Mouse (Mus musculus): ENCODE results near the gene Satl1. TPM values are rescaled to one million over a fixed set of nuclear protein-coding genes. Genes with fewer than 3 reads are reported as not detected.
"Not testable (repeated sequence)": the region's sequence is repeated elsewhere in the genome, so short reads cannot be mapped to it uniquely, and the experiment has no call there.

The Satl1 gene
- total RNA-seq (2017) = not detected in 2 replicates

DNA sequence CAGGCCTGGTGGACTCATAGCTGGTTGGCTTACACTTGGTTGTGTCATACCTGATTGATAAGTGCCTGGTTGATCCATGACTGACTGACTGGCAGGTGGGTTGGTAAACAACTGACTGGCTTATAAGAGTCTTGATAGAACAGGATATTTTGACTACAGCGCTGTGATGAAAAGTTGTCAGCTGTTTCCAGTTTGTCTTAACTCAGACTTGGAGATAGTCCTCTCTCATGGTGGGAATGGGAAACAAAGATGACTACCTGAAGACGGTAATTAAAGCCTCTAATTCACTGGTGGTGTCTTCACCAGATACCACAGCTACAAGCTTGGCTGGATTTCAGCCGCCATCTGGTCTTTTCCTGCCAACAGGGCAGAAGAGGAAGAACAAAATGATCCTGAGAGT lies at the start of gene Satl1:
Gene Satl1, minus strand, starts transcription at position 101 of the 400 bp plus-strand sequence.
- ATAC-seq (ENCODE audit: extremely low read depth, insufficient number of reproducible peaks, low FRiP score, poor library complexity, severe bottlenecking) = no peak

DNA sequence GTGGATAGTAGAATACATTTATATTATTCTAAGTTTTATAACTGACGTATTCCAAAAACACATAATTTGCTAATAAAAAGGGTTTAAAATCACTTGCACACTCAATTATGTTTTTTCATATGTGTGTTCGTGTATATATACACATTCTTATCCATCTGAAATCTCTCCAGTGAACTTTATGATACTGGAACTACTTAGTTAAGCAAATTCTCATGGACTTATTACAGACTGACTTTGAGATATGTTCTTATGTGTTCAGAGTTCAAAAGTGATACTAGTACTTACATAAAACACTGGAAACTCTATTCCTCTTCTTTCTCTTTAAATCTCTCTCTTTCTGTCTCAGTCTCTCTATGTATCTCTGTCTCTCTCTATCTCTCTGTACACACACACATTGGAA lies 31.5 kb upstream of the Satl1 start:
- no peak for ATAC-seq (ENCODE audit: extremely low read depth, insufficient number of reproducible peaks, low FRiP score, poor library complexity, severe bottlenecking)

DNA sequence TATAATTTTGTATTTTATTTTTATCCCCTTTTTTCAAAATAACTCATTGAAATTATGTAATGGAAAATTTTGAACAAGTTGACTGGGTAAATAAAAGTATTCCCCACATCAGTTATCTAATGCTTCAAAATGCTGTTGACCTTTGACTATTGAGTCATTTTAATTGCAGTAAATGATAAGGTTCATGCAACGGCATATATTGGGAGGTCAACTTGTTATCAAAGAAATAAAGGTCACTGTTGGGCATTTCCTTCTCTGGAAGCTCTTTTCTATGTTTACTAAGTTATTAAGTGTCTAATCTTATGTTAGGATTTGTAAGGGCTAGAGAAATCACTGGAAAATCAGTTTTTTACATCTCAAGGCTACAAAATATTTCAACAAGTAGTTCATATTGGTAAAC lies 31.0 kb upstream of the Satl1 start:
- ATAC-seq (ENCODE audit: extremely low read depth, insufficient number of reproducible peaks, low FRiP score, poor library complexity, severe bottlenecking) = no peak

DNA sequence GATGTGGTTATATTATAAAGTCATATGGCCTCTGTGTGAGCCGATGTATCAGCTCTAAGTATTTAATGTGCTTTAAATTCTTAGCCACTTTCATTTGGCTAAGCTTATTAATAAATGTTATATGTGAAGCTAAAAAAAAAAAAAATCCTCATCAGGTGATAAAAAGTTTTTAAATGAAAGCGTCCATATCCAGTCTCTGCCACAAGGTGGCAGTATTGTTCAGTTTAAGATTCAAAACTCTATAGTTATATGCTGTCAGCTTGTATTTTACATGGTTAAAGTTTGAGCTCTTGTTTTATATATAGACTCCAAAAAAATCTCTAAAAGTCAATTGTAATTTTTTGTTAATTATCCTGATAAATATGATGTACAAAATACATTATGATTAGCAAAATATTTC lies 16.4 kb upstream of the Satl1 start:
- ATAC-seq (ENCODE audit: extremely low read depth, insufficient number of reproducible peaks, low FRiP score, poor library complexity, severe bottlenecking) = not testable (repeated sequence)

DNA sequence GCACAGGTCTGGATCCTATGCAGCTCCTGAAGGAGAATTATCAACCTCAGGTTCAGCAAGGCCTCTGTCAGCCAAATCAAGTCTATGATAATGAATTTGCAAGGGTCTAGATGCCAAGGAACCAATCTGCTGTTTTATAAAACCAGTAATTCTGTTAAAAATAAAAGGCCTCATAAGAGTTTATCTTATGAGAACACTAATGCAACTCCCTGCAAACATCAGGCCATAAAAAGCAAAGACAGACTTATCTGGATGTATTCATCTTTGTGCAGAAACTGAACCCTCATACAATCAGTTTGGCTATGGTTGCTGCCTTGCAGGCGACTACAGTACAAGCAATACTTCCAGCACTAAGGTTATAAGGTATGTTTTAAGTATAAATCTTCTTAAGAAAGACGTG lies 5.7 kb upstream of the Satl1 start:
- no peak for ATAC-seq (ENCODE audit: extremely low read depth, insufficient number of reproducible peaks, low FRiP score, poor library complexity, severe bottlenecking)

DNA sequence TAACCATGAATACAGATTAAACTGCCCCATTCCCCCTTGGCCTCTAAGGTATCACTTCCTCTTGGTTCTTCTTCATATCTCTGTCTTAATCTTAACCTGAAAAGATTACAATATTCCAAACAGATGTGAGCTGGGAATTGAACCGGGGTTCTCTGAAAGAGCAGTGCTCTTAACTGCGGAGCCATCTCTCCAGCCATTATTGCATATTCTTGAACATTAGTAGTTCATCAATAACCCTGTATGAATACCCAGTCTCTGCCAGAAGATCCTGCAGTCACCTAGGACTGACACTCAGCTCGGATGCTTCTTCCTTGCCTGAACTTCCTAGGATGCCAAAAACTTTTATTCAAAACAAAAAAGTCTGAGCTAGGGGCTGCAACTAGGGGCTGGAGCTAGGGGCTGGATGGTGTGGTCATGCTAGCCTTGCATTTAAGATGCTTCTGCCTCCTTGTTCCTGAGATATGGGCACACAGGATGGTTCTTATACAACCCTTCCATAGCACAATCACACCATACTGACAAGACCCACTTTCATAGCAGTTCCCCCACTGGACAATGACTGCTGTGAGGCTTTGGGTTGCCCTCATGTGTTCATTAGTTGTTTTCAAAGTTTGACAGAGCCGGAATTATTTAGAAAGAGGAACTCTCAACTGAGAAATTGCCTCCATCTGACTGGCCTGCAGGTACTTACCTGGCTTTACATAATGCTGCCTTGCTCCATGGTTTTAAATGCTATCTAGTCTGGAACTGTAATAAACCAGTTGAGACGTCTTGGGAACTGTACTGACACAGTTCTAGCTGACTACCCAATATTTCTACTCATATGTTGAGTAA lies 35.8 kb downstream of the Satl1 start:
- ATAC-seq (ENCODE audit: extremely low read depth, insufficient number of reproducible peaks, low FRiP score, poor library complexity, severe bottlenecking) = peak; percentile 100

DNA sequence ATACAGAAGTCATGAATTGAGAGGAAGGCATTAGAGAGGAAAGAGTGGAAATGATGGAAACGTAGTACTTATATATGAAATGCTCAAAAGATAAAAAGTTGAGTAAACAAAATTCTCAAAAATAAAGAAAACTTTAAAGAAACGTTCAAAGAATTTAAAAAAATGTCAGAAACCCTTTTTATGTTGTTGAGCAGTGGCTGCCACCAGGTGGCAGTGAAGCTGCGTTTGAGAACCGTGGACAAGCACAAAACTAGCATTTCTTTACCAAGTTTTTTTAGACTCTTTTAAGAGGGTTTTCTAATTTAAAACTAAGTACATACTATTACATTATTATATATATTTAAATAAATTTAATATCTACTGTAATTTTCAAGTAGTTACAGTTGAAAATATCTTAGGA lies 38.2 kb downstream of the Satl1 start:
- no peak for ATAC-seq (ENCODE audit: extremely low read depth, insufficient number of reproducible peaks, low FRiP score, poor library complexity, severe bottlenecking)

DNA sequence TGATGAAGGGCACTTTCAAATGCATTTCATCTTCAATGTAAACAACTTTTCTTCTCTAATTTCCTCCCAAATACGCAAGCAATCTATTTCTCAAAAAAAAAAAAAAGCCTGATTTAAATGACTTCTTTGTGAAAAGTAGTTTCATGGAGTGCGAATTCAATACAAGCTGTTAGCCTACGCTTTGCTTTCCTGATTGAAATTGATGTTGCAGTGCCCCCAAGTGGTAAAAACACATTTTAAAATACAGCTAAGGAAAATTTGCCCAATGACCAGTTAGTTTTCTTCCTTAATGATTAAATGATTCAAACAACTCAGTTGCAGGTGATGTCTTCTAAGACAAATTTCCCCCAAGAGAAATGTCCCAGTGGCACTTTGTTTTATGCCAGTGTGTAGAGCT lies 58.2 kb downstream of the Satl1 start:
- no peak for ATAC-seq (ENCODE audit: extremely low read depth, insufficient number of reproducible peaks, low FRiP score, poor library complexity, severe bottlenecking)

DNA sequence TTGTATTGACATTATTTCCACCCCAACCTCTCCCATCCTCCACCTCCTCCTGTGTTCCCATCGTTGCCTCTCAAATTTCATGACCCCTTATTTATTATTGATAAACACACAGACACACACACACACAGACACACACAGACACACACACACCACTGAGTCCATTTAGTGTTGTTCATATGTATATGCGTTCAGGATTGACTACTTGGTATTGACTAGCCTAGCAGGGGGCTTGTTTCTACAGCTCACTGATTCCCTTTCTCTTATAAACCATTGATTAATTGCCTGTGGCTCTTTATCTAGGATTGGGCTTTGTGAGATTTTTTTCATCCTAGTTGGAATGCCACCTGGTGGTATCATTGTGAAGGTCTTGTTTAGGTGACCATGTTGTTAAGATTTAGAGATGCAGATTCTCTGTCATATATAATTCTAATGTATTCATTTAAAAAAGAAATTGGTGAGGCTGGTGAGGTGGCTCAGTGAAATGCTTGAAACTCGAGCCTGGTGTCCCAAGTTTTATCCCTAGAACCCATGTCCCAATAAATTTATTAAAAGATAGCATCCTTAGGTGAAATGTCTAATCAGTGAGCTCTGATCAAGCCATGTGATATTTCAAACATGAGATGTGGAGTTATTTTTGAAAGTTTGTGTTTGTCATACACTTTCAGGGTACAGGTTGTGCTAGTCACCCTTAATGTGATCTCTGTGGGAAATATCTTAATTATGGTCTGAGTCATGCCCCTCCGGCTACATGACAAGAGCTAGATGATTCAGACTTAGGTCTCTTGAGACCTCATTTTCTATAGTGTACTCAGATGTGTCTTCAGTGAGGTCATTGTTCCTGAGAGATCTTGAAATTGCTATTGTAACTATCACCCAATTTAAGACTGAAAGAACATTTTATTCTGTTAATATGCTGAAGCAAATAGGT lies 58.8 kb downstream of the Satl1 start:
- no peak for ATAC-seq (ENCODE audit: extremely low read depth, insufficient number of reproducible peaks, low FRiP score, poor library complexity, severe bottlenecking)

DNA sequence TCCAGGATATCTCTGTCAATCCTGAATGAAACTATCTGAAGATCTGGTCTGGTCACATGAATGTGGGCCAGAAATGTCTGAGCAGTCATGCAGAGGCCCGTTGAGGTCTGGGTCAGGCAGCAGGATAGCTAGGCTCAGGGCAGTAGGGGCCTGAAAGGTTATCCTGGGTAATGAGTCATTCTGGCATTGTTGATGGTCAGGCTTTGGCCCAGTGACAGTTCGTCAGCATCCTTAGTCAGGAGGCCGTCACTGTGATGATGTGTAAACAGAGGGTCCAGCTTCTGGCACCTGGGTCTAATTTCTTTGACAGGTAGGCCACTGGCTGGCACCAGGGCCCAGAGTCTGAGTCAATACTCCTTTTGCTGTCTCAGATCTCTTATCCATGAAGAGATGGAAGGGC lies 67.1 kb downstream of the Satl1 start:
- ATAC-seq (ENCODE audit: extremely low read depth, insufficient number of reproducible peaks, low FRiP score, poor library complexity, severe bottlenecking) = no peak

Other genes starting within 250 kb of the Satl1 start
- not detected in 2 replicates for gene 4933403O08Rik, start 167.7 kb downstream of the Satl1 start, total RNA-seq (2017)
- 8.5 and 12.0 TPM in 2 replicates for gene Apool, start 95.4 kb downstream of the Satl1 start, total RNA-seq (2017)
- gene 2010106E10Rik, start 88.5 kb upstream of the Satl1 start, total RNA-seq (2017) = not detected in 2 replicates
- not detected in 2 replicates for gene Zfp711, start 193.7 kb upstream of the Satl1 start, total RNA-seq (2017)